Mouse (Mus musculus): ENCODE measurements at regions not wholly inside any gene's neighbourhood (a gene's known extent, or its start where the extent isn't known, plus 50 kb on each side); places are given as distances from the start of the nearest gene placed in this dataset.

DNA sequence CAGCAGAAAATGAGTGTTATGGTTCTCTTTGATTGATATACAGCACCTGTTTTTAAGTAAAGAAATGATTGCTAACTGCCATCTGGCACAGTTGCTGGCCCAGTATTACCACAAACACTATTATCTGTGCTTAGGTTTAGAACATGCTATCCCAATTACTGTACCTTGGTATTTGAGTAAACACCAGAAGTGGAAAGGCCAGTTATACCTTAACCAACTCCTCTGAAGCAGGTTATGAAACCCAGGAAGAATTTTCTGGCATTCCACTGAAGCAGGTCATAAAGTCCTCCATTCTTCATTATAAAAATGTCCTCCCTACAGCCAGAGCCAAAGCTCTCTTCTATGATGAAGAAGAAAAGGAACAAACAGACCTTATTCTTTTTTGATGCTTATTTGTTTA is 201.0 kb upstream of the Alcam start:
- TF ChIP-seq CTCF (IDR thresholded peaks at IDR 0.05; ENCODE audit: extremely low read depth, insufficient read depth, low read length), result no peak
- no peak for TF ChIP-seq POLR2A (IDR thresholded peaks at IDR 0.05; ENCODE audit: extremely low read depth, insufficient read depth, low read length)
